Mouse (Mus musculus): ENCODE results near the gene Tpra1. TPM values are rescaled to one million over a fixed set of nuclear protein-coding genes. Genes with fewer than 3 reads are reported as not detected.

Gene Tpra1
- polyA plus RNA-seq, 1 experiment = 31.0 TPM

DNA sequence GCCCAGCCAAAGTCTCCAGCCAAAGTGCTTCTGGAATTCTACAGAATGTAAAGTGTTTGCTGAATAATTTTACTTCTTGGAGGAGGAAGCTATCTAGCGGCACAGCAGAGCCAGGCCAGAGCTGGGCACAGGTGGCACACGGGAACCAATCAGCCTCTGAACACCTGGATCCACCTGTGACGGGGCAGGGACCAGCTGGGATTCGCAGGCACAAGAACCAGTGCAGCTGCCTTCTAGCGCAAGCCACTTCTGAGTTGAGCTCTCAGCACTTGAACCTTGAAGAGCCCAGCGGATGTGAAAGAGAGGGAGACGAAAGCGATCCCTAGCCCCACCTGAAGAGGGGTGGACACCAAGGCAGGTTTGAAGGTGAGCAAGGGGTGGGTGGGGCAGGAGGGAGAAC, 16.8 kb downstream of the Tpra1 start:
- H3K27ac ChIP-seq (ENCODE audit: insufficient read depth, low read length) = no peak overlapping the region
- H3K4me1 ChIP-seq (ENCODE audit: control insufficient read depth, insufficient read depth, low read length) = no peaks in the 10 kb centered on the region
- no peak for TF ChIP-seq CTCF (IDR thresholded peaks at IDR 0.05; ENCODE audit: borderline replicate concordance, insufficient read depth, low read length)
- TF ChIP-seq POLR2A (IDR thresholded peaks at IDR 0.05; ENCODE audit: low read depth, low read length) = no peak

DNA sequence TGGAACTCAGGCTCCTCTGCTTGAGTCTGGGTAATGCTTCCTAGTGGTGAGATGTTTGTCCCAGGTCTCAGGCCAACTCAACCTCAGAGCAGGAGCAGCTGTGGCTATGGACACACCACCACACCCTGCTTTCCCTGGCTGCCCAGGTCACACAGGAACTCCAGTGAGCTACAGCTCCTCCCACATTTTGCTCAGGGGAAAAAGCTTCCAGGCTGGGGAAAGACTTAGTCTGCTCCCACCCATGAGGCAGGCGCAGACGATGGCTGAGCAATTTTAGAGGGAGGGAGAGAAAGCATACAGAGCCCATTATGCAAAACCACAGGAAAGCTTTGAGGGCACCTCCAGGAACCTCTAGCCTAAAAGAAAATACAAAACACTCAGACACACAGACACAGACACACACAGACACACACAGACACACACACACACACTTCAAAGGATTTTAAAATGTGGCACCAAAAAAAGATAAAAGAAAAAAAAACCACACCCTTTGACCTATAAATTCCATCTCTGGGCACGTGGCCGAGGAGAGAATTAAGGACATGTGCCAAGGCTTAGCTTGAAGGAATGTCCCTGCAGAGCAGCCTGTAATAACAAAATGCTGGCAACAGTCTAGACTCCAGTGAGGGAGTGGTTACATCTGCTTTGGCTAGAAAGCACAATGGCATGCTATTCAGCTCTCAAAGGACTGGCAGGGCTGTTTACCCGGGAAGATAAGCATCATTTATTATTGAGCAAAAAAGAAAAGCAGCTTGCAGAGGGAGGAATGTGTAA, 22.6 kb downstream of the Tpra1 start:
- Histone ChIP-seq H3K27ac (ENCODE audit: insufficient read depth, low read length) (peak overlapping the region; percentile 90), H3K4me1 (ENCODE audit: control insufficient read depth, insufficient read depth, low read length) (peaks cover 25% of the 10 kb centered on the region), H3K4me3 (ENCODE audit: insufficient read depth, low read length) (no peak overlapping the region)
- peak; percentile 53 for TF ChIP-seq POLR2A (IDR thresholded peaks at IDR 0.05; ENCODE audit: low read depth, low read length)
- no peak for TF ChIP-seq CTCF (IDR thresholded peaks at IDR 0.05; ENCODE audit: borderline replicate concordance, insufficient read depth, low read length)

More for the DNA sequence above, 16.8 kb downstream of the Tpra1 start:
- H3K4me3 ChIP-seq (ENCODE audit: insufficient read depth, low read length) = no peak overlapping the region

DNA sequence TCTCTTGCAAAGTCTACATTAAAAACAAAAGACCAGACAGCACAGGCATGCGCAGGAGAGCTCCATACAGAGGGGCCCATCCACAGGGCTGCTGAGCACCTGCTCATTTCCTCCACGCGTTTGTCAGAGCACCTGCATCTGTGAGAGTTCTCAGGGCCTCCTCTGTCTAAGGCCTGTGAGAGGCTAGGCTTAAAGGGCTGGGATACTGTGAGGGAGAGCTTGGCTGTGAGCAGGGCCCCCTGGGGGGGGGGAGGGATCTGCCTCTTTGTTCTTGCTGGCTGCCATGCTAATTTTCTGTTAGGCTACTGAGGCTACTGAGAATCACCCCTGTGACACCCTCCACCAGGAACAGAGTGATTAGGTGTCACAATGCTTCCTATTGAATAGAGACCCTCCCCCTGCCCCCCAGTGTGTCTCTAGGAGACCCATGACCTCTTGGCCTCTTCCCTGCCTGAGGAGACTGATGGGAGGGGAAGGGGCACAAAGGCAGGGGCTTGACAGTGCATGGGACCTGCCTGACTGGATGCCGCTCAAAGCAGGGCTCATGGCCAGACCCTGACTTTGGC, 23.7 kb downstream of the Tpra1 start:
- Histone ChIP-seq H3K27ac (ENCODE audit: insufficient read depth, low read length) (peak overlapping the region; percentile 90), H3K4me1 (ENCODE audit: control insufficient read depth, insufficient read depth, low read length) (peaks cover 25% of the 10 kb centered on the region), H3K4me3 (ENCODE audit: insufficient read depth, low read length) (no peak overlapping the region)
- no peak for TF ChIP-seq CTCF (IDR thresholded peaks at IDR 0.05; ENCODE audit: borderline replicate concordance, insufficient read depth, low read length)

DNA sequence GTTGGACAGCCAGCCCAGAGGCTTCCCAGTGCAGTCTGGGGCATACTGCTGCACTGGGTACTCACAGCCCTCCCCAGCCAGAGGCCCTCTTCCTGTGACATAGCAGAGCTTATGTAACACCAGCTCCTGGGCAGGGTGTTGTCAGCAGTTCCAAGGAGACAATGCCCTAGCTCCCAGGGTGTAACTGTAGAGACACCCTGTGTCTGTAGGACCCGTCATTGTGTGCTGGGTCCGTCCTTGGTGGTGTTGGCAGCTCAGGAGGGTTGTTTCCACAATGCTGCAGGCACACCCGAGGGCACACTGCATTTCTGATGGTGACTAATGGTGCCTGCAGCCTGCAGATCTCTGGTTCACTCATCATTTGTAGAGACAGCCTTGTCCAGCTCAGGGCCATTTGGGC, 24.8 kb downstream of the Tpra1 start:
- no peak for TF ChIP-seq POLR2A (IDR thresholded peaks at IDR 0.05; ENCODE audit: low read depth, low read length)
- TF ChIP-seq CTCF (IDR thresholded peaks at IDR 0.05; ENCODE audit: borderline replicate concordance, insufficient read depth, low read length) = no peak
- Histone ChIP-seq H3K4me3 (ENCODE audit: insufficient read depth, low read length) (no peak overlapping the region), H3K4me1 (ENCODE audit: control insufficient read depth, insufficient read depth, low read length) (peaks cover 25% of the 10 kb centered on the region), H3K27ac (ENCODE audit: insufficient read depth, low read length) (peak overlapping the region; percentile 8)

DNA sequence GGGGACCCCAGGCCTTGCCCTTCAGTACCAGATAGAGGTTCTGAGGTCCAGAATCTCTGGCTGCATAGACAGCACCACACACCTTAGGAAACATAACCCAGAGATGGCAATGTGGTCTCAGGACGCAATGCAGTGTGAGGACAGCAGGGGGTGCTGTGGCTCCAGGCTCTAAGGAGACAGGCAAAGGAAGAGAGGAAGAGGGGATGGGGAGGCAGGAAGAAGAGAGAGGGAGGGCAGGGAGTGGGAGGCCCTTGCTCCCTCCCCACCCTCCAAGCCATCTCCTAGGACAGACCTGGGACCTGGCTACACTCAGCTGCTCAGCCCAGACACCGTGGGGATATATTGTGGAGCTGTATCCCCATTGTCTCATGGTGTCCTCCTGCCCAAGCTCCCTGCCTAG, 25.5 kb downstream of the Tpra1 start:
- TF ChIP-seq POLR2A (IDR thresholded peaks at IDR 0.05; ENCODE audit: low read depth, low read length) = no peak
- peak; percentile 99 for TF ChIP-seq CTCF (IDR thresholded peaks at IDR 0.05; ENCODE audit: borderline replicate concordance, insufficient read depth, low read length)
- Histone ChIP-seq H3K4me1 (ENCODE audit: control insufficient read depth, insufficient read depth, low read length) (peaks cover 25% of the 10 kb centered on the region), H3K27ac (ENCODE audit: insufficient read depth, low read length) (peak overlapping the region; percentile 8), H3K4me3 (ENCODE audit: insufficient read depth, low read length) (no peak overlapping the region)

DNA sequence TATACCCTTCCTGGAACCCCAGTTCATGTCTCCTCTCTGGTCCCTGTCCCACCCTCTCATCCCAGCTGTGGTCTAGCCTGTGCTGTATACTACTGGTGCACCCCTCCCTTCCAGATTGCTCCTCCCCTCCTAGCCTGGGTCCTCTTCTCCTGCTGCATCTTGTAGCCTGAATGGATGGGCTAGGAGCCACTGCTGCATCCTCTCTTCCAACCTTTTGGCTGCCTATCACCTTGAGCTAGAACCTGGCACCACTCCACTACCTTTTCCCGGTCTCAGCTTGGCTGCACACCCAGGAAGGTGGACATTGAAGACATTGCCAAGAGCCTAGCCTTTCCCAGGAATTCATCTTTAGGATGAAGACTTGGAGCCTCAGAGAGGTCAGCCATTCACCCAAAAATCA, 26.0 kb downstream of the Tpra1 start:
- no peak overlapping the region for H3K27ac ChIP-seq (ENCODE audit: insufficient read depth, low read length)

DNA sequence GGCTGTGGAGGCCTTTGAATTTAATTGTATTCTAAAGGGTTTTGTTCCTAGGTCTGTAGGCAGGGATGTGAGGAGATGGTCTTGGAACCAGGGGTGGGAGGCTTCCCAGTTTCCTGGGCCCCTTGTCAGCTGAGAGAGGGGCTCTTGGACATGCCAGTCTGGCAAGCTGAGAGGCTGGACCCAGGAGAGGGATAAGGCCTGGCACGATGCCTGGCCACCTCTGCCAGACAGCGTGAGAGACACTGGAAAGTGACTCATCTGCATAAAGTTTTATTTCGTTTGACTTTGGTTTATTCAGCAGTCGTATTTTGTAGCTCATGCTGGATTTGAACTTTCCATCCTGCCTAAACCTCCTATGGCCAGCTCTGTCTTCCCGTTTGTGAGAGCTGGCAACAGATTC, 26.5 kb downstream of the Tpra1 start:
- Histone ChIP-seq H3K4me1 (ENCODE audit: control insufficient read depth, insufficient read depth, low read length) (peaks cover 25% of the 10 kb centered on the region), H3K4me3 (ENCODE audit: insufficient read depth, low read length) (no peak overlapping the region), H3K27ac (ENCODE audit: insufficient read depth, low read length) (peak overlapping the region; percentile 9)
- TF ChIP-seq CTCF (IDR thresholded peaks at IDR 0.05; ENCODE audit: borderline replicate concordance, insufficient read depth, low read length) (no peak), POLR2A (IDR thresholded peaks at IDR 0.05; ENCODE audit: low read depth, low read length) (no peak)

More for the DNA sequence above, 26.0 kb downstream of the Tpra1 start:
- Histone ChIP-seq H3K4me1 (ENCODE audit: control insufficient read depth, insufficient read depth, low read length) (peaks cover 25% of the 10 kb centered on the region), H3K4me3 (ENCODE audit: insufficient read depth, low read length) (no peak overlapping the region)
- TF ChIP-seq CTCF (IDR thresholded peaks at IDR 0.05; ENCODE audit: borderline replicate concordance, insufficient read depth, low read length) = no peak
- TF ChIP-seq POLR2A (IDR thresholded peaks at IDR 0.05; ENCODE audit: low read depth, low read length) = no peak

DNA sequence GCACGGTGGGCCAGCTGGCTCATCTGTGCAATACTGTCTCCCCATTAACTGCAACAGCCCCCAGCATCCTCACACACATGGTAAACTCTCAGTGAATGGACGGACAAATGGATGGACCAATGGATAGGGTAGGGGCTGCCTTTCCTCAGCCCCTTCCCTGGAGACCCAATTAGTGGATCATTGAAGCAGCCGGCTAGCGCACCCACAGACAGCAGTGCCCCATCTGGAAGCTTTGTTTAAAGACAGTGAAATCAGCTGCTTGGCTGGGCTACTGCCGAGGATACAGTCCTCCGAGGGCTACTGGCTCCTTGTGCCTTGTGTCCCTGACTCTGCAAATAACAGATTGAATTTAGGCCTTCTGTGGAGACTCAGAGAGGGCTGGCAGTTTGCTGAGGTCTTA, 27.4 kb downstream of the Tpra1 start:
- Histone ChIP-seq H3K27ac (ENCODE audit: insufficient read depth, low read length) (no peak overlapping the region), H3K4me1 (ENCODE audit: control insufficient read depth, insufficient read depth, low read length) (peaks cover 25% of the 10 kb centered on the region), H3K4me3 (ENCODE audit: insufficient read depth, low read length) (no peak overlapping the region)
- TF ChIP-seq CTCF (IDR thresholded peaks at IDR 0.05; ENCODE audit: borderline replicate concordance, insufficient read depth, low read length) (no peak), POLR2A (IDR thresholded peaks at IDR 0.05; ENCODE audit: low read depth, low read length) (no peak)

DNA sequence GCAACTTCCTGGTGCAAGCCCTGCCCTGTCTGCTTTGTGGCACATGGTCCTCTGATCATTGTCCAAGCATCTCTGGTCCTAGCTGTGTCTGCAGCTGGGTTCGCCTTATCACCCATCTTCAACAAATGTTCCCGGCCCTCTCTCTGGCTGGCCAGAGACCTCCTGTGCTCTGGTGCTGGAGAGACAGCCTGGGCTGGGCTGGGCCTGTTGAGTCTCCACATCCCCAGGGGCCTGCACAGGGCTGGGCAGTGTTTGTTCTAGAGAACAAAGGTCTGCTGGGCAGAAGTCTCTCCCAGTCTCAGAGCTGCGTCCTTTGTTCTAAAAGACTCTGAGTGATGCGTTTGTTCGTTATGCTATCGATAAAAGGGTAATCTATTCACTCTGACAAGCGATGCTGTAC, 28.0 kb downstream of the Tpra1 start:
- TF ChIP-seq POLR2A (IDR thresholded peaks at IDR 0.05; ENCODE audit: low read depth, low read length) (no peak), CTCF (IDR thresholded peaks at IDR 0.05; ENCODE audit: borderline replicate concordance, insufficient read depth, low read length) (no peak)
- Histone ChIP-seq H3K27ac (ENCODE audit: insufficient read depth, low read length) (no peak overlapping the region), H3K4me1 (ENCODE audit: control insufficient read depth, insufficient read depth, low read length) (peaks cover 29% of the 10 kb centered on the region), H3K4me3 (ENCODE audit: insufficient read depth, low read length) (no peak overlapping the region)

DNA sequence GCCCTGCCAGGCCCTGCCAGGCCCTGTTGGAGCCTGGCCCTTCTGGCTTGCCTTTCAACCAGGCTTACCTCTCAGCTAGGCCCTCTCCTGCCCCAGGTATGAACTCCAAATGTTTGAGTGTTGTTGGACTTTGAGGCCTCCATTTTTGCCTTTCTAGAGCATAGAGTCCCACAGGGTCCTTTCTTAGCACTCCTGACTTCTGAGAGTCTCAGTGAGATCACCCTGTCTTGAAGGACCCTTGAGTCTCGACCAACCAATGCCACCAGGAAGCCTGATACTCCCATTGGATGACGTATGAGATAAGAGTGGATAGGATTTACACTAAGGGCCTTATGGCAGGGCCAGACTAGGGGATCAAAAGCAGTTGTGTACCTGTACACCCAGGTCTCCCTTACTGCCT, 29.4 kb downstream of the Tpra1 start:
- TF ChIP-seq CTCF (IDR thresholded peaks at IDR 0.05; ENCODE audit: borderline replicate concordance, insufficient read depth, low read length) (no peak), POLR2A (IDR thresholded peaks at IDR 0.05; ENCODE audit: low read depth, low read length) (no peak)
- peaks cover 25% of the 10 kb centered on the region for H3K4me1 ChIP-seq (ENCODE audit: control insufficient read depth, insufficient read depth, low read length)
- no peak overlapping the region for H3K27ac ChIP-seq (ENCODE audit: insufficient read depth, low read length)
- H3K4me3 ChIP-seq (ENCODE audit: insufficient read depth, low read length) = no peak overlapping the region

All from embryonic fibroblast, embryonic 13.5 days (primary cell).